Mouse (Mus musculus) adrenal gland, adult (tissue): ENCODE data around the gene D10Jhu81e.
"Not testable (repeated sequence)": the region's sequence is repeated elsewhere in the genome, so short reads cannot be mapped to it uniquely, and the experiment has no call there.

Experiments used
- DNase-seq, 2 experiments: peaks; one replicate each; pipeline ENCODE4 v3.0.0; 2022 to 2023; ENCODE audit warnings: low spot score in 1 of 2; ENCODE audit not compliant: inconsistent age in 2 of 2

The D10Jhu81e gene

GRCm38 (mm10) chr10:78169281-78170042 is at the start of gene D10Jhu81e:
TSS of gene D10Jhu81e (minus strand) at chr10:78169782.
- DNase-seq, result peak; percentile 100

GRCm38 (mm10) chr10:78218576-78218975 is 49.0 kb upstream of the D10Jhu81e start:
- no peak for DNase-seq

- DNase-seq, result no peak
These were observed 46.9 kb upstream of the D10Jhu81e start for GRCm38 (mm10) chr10:78216376-78217083.

DNA sequence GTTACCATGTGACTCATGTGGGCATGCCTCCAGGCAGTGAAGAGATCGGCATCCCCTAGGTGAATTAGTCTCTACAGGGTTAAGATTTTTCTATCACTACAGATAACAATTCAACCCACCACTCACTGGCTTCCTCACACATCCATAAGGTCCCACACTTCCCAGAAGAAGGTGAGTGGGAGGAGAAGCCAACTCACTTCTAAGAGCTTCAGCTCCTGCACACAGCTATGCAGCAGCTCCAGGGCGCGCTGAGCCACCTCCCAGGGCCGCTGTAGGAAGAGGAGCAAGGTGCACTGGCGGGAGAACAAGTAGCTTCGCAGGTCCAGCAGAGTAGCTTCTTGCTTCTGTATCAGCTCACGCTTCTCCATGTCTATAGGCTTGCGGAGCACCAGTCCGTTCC is 44.8 kb upstream of the D10Jhu81e start:
- no peak for DNase-seq

- no peak for DNase-seq
These were observed 41.7 kb upstream of the D10Jhu81e start for GRCm38 (mm10) chr10:78211311-78211710.

- DNase-seq, result no peak
These were observed 31.6 kb upstream of the D10Jhu81e start for GRCm38 (mm10) chr10:78201182-78201581.

DNA sequence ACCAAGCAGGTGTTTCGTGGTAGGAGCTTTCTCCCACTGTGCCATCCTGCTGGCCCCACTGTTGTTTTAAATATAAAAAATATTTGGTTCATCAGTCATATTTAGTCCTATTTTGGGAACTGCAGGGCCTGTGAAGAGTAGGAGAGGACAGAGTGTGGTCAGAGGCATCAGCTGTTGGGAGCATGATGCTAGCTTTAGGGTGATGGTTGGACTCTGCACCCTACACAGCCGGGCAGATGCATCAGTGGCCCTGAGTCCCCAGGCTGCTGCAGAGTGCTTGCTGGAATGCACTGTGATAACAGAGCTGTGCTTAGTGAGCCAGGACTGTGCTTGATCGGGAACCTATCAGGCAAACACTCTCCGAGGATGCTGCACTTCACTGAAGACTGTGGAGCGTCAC is 23.4 kb upstream of the D10Jhu81e start:
- no peak for DNase-seq

DNA sequence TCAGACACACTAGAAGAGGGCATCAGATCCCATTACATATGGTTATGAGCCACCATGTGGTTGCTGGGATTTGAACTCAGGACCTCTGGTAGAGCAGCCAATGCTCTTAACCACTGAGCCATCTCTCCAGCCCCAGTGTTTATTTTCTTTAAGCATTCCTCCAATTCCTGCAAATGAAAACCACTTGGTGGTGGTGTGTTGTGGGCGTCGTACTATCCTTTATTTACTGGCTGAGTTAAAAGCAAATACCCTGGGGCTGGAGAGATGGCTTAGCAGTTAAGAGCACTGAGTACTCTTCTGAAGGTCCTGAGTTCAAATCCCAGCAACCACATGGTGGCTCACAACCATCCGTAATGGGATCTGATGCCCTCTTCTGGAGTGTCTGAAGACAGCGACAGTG is 16.5 kb upstream of the D10Jhu81e start:
- DNase-seq, result not testable (repeated sequence)

- no peak for DNase-seq
These were observed 15.8 kb upstream of the D10Jhu81e start for GRCm38 (mm10) chr10:78185381-78185725.

- DNase-seq, result peak; percentile 90 to 96
These were observed 15.2 kb upstream of the D10Jhu81e start, which contains the start of gene Pwp2 for GRCm38 (mm10) chr10:78184531-78185380. TSS of gene Pwp2 (minus strand) at chr10:78185149.

DNA sequence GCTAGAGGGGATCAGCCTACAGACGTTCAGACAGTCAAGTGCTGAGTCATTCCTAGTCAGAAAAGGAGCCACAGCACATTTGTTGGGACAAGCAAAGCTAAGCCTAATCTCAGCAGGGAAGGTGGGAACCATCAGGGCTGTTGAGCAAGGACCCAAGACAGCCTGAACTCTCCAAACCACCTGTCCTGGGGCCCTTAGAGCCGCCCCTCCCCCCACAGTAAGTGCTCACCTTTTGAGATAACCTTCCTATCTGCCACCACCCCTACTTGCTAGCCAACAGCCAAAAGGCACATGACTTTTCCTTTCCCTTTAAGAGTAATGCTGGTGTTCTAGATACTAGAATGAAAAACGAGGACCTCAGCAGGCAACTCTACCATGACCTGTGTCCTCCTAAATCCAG is 14.0 kb upstream of the D10Jhu81e start:
- DNase-seq, result no peak

GRCm38 (mm10) chr10:78182321-78182720 is 12.7 kb upstream of the D10Jhu81e start:
- DNase-seq, result no peak

GRCm38 (mm10) chr10:78174474-78174873 is 4.9 kb upstream of the D10Jhu81e start:
- DNase-seq, result no peak

GRCm38 (mm10) chr10:78171581-78171980 is 2.0 kb upstream of the D10Jhu81e start:
- DNase-seq, result no peak

GRCm38 (mm10) chr10:78171057-78171456 is 1.5 kb upstream of the D10Jhu81e start:
- DNase-seq, result no peak

DNA sequence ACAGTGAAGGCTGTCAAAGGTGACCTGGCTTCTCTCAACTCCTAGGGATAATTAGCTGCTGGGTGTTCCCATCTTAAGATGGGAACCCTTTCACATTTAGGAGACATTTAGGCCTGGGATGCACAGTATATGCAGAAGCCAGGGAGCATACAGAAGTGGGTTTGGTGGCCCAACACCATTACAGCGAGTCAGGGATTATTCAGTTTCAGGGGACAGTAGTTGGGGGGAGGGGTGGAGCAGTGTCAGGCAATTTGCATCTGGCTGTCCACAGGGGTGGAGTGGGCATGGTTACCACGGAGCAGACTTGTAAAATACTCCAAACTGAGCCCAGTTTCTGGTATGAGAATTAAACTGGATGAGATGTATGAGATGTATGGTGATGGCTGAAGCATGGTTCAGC is 863 bp upstream of the D10Jhu81e start:
- peak in 1 of 2 experiments; percentile 48 for DNase-seq

DNA sequence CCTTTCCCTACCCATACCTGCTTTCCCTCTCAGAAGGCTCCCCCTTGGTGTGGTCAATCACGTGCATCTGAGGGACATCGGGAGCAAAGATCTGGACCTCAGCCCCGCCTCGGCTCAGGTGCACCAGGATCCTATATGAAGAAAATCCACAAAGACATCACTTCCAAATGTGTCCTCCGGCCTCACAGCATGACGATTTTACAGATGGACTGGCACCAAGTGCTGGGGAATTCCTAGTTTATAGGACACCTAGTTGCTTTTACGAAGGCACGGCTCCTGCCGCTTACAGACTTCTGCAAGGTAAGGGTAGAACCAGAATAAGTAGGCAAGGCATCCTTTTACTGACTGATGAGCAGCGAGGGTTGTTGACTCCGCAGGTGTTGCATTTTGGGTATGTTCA is 790 bp downstream of the D10Jhu81e start:
- no peak for DNase-seq

DNA sequence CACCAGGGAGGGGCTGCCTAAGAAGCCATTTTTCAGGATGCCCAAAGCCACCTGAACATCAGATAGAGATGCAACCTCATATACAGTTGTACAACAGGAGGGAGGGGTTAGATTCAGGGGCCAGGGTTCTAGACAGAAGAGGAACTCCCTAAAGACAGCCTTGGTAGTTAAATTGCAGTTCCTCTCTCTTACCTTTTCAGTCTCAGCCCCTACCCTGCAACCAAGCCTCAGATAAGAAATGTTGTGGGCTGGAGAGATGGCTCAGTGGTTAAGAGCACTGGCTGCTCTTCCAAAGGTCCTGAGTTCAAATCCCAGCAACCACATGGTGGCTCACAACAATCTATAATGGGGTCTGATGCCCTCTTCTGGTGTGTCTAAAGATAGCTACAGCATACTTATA is 1.8 kb downstream of the D10Jhu81e start:
- DNase-seq, result no peak

DNA sequence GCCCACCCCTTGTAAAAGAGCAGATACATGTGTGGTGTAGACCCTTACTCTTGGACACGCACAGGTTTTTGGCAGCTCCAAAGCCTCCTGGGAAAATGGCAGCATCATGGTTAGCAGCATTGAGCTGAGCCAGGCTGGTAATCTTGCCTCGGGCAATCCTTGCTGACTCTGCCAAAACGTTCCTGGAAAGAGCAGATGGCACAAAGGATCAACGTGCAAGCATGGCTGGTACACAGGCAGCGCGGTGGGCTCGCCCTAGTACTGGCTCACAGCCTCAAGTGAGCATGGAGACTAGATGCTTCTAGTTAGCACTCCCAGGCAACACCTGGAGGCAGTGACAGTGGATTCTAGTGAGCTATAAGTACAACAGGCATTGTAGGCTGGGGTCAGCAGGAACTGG is 2.2 kb downstream of the D10Jhu81e start:
- no peak for DNase-seq

DNA sequence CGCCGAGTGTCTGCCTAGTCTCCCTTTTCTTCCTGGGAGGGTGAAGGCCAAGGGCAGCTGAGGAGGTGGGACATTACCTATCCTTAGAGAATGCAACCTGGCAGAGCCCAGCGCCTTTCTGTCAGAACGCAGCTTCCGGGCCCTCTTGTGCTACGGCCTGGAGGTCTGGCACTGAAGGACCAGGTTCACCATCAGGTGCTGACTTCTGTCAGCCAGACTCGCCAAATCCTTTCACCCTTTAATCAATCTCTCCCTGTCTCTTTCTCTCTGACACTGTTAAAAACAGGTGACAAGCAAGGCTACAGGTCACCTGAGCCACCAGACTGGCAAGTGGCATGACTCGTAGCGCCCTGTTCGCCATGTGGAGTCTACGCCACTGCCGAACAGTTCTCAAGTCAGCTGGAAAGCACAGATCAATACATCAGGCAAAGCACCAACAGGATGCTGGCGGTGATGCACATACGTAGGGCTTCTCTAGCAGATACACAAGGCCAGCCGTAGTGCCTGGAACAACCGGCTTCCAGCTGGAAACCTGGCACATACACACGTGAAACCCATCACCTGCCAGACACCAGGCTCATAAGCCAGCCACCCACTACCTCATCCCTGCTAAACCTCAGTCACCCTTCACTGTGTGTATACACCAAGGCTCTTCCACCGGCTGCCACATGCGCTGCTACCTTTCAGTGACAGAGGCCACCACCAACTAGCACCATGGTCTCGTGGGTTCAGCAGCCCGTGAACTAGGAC is 4.2 kb downstream of the D10Jhu81e start:
- DNase-seq, result no peak

DNA sequence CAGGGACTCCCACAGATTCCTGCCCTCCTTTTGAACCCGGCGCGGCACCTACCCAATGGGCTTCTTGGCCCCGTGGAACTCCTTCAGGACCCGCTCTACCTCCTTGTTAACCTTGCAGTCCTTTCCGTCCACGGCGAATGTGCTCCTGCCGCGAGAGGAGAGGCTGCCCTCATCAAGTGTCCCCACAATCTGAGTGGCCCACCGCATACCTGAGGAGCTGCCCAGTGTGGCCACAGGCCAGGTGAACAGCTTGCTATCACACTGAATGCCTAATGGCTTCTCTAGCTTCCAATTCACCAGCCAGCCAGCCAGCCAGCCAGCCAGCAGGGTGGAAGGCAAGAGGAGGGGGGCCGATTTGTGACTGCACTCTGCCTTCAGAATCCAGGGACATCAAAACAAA is 4.8 kb downstream of the D10Jhu81e start:
- DNase-seq, result no peak
